Mouse (Mus musculus) kidney, adult 2 months (tissue): ENCODE measurements at regions not wholly inside any gene's neighbourhood (a gene's known extent, or its start where the extent isn't known, plus 50 kb on each side); places are given as distances from the start of the nearest gene placed in this dataset.

ENCODE experiments used
- DNase-seq: peaks from one replicate; pipeline ENCODE4 v3.0.0; 2021
- H3K27ac ChIP-seq: fragments of 200-500 bp; 2 replicates; pipeline ENCODE4 v1.5.1; 2012; ENCODE audit warnings: low read depth, low read length, control low read depth, inconsistent platforms; ENCODE audit not compliant: insufficient read depth
- H3K27me3 ChIP-seq: fragments of 200-500 bp; replicated peaks from 2 replicates; pipeline ENCODE4 v1.6.1; 2012; ENCODE audit warnings: mild to moderate bottlenecking, moderate library complexity, low read length, inconsistent platforms; ENCODE audit not compliant: control insufficient read depth, insufficient read depth
- H3K36me3 ChIP-seq: fragments of 200-500 bp; 2 replicates; pipeline ENCODE4 v1.6.1; 2012; ENCODE audit warnings: mild to moderate bottlenecking, moderate library complexity, low read length, inconsistent platforms; ENCODE audit not compliant: control insufficient read depth, insufficient read depth
- H3K4me1 ChIP-seq: fragments of 200-500 bp; 2 replicates; pipeline ENCODE4 v1.6.1; 2011; ENCODE audit warnings: low read length; ENCODE audit not compliant: control insufficient read depth, insufficient read depth
- H3K4me3 ChIP-seq: fragments of 200-500 bp; 2 replicates; pipeline ENCODE4 v1.5.1; 2011; ENCODE audit warnings: mild to moderate bottlenecking, low read depth, low read length, control low read depth; ENCODE audit not compliant: insufficient read depth
- CTCF ChIP-seq: fragments of 200-500 bp; conservative IDR thresholded peaks from 2 replicates; pipeline ENCODE4 v1.5.1; 2011; ENCODE audit warnings: low read depth, mild to moderate bottlenecking, control low read depth, low read length, moderate library complexity, mixed read lengths; ENCODE audit not compliant: insufficient read depth, insufficient read length
- POLR2A ChIP-seq: fragments of 200-500 bp; IDR thresholded peaks from one replicate; pipeline ENCODE4 v1.6.1; 2011; ENCODE audit warnings: low read depth, low read length, control low read depth
- WGBS: fragments of 180-500 bp; shearing (Covaris S2); methylation state at CpG from one replicate; pipeline ENCODE4 v1.1.7; 2018; 5-methylcytosine and 5-hydroxymethylcytosine counted together

GRCm38 (mm10) chr13:34462206-34462807, 117.3 kb upstream of the Slc22a23 start:
- no peak overlapping the region for H3K4me3 ChIP-seq
- peak overlapping the region; percentile 10; the same call in 1 of the 2 replicates for H3K27ac ChIP-seq
- 69% methylated on average over 6 of the region's 6 CpGs for whole genome bisulfite sequencing
- no peak for DNase-seq
- no peaks in the 10 kb centered on the region for H3K27me3 ChIP-seq
- H3K36me3 ChIP-seq, result no peaks in the 10 kb centered on the region
- no peak for TF ChIP-seq CTCF
- TF ChIP-seq POLR2A, result no peak
- H3K4me1 ChIP-seq, result peaks cover 20% of the 10 kb centered on the region

GRCm38 (mm10) chr13:34460969-34461368, 116.0 kb upstream of the Slc22a23 start:
- 70% methylated on average over 4 of the region's 4 CpGs for WGBS
- Histone ChIP-seq H3K36me3 (no peaks in the 10 kb centered on the region), H3K27me3 (no peaks in the 10 kb centered on the region), H3K4me1 (peaks cover 20% of the 10 kb centered on the region), H3K27ac (no peak overlapping the region), H3K4me3 (no peak overlapping the region)
- no peak for DNase-seq
- TF ChIP-seq CTCF (no peak), POLR2A (no peak)

GRCm38 (mm10) chr13:34456051-34456450, 111.1 kb upstream of the Slc22a23 start:
- TF ChIP-seq POLR2A (no peak), CTCF (no peak)
- DNase-seq, result no peak
- Histone ChIP-seq H3K4me3 (no peak overlapping the region), H3K27ac (no peak overlapping the region), H3K27me3 (no peaks in the 10 kb centered on the region), H3K36me3 (no peaks in the 10 kb centered on the region), H3K4me1 (no peaks in the 10 kb centered on the region)
- 76% methylated on average over 3 of the region's 3 CpGs for whole genome bisulfite sequencing

- peak; percentile 12 for DNase-seq
- H3K36me3 ChIP-seq, result no peaks in the 10 kb centered on the region
- H3K4me3 ChIP-seq, result no peak overlapping the region
- no peaks in the 10 kb centered on the region for H3K4me1 ChIP-seq
- H3K27ac ChIP-seq, result no peak overlapping the region
- TF ChIP-seq POLR2A (no peak), CTCF (no peak)
- no peaks in the 10 kb centered on the region for H3K27me3 ChIP-seq
Observed at GRCm38 (mm10) chr13:34446806-34447205, 101.8 kb upstream of the Slc22a23 start.

GRCm38 (mm10) chr13:34446327-34446726, 101.3 kb upstream of the Slc22a23 start:
- 81% methylated on average over 8 of the region's 8 CpGs for WGBS
- H3K4me3 ChIP-seq, result no peak overlapping the region
- TF ChIP-seq POLR2A, result no peak
- TF ChIP-seq CTCF, result no peak
- H3K27ac ChIP-seq, result no peak overlapping the region
- H3K36me3 ChIP-seq, result no peaks in the 10 kb centered on the region
- no peaks in the 10 kb centered on the region for H3K27me3 ChIP-seq
- no peak for DNase-seq
- no peaks in the 10 kb centered on the region for H3K4me1 ChIP-seq

- Histone ChIP-seq H3K4me1 (no peaks in the 10 kb centered on the region), H3K27me3 (no peaks in the 10 kb centered on the region), H3K27ac (no peak overlapping the region), H3K36me3 (no peaks in the 10 kb centered on the region), H3K4me3 (no peak overlapping the region)
- 79% methylated on average over 1 of the region's 1 CpGs for WGBS
- TF ChIP-seq CTCF, result no peak
- no peak for TF ChIP-seq POLR2A
- no peak for DNase-seq
Observed at GRCm38 (mm10) chr13:34441347-34441746, 96.4 kb upstream of the Slc22a23 start.

- H3K4me3 ChIP-seq, result no peak overlapping the region
- DNase-seq, result no peak
- no peaks in the 10 kb centered on the region for H3K4me1 ChIP-seq
- TF ChIP-seq POLR2A, result no peak
- TF ChIP-seq CTCF, result no peak
- 92% methylated on average over 1 of the region's 1 CpGs for WGBS
- H3K27me3 ChIP-seq, result no peaks in the 10 kb centered on the region
- no peaks in the 10 kb centered on the region for H3K36me3 ChIP-seq
- H3K27ac ChIP-seq, result no peak overlapping the region
Observed at GRCm38 (mm10) chr13:34427527-34427926, 82.5 kb upstream of the Slc22a23 start.

GRCm38 (mm10) chr13:34424921-34425320, 79.9 kb upstream of the Slc22a23 start:
- H3K27me3 ChIP-seq, result no peaks in the 10 kb centered on the region
- DNase-seq, result peak; percentile 3
- TF ChIP-seq CTCF, result no peak
- no peak for TF ChIP-seq POLR2A
- H3K4me3 ChIP-seq, result no peak overlapping the region
- WGBS, result 74% methylated on average over 3 of the region's 3 CpGs
- no peaks in the 10 kb centered on the region for H3K4me1 ChIP-seq
- H3K27ac ChIP-seq, result no peak overlapping the region
- H3K36me3 ChIP-seq, result no peaks in the 10 kb centered on the region
